In the genomic region with DNA sequence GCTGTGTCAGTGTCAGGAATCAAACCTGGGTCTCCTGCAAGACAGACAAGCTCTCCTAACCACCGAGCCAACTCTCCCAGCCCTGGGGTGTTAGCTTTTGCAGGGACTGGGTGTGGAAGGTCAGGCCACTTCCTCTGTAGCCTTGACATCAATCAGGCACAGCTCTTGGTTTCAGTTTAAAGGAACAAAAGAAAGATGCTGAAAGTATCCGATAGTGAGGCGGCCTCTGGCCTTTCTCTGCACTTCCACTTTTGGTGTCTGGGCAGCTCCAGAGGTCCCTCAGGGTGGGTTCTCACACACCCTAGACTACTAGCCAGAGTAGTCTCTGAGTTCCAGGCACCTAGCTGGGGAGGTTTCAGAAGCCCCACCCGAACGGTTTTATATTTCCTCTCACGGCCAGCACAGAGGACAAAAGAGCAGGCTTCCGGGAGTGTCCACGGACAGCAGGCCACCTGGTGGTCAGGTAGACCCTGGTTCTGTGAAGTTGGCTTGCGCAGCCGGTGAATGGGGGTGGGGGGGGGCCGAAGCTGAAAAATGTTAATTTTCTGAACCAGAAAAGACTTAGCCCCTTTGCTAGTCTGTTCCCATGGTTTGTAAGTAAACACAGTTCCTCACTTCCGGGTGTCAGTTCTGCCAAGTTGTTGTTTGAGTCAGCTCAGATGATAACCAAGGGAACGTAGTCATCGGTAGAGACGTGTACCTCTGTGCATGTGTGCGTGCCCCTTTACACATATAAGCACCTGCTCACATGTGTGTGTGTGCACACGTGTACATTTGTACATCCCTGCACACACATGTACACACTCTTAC, we compare ENCODE assay signal across 7 mouse cellular contexts. TPM values are rescaled to one million over a fixed set of nuclear protein-coding genes. Genes with fewer than 3 reads are reported as not detected.
A peak's percentile ranks its signal among the peaks of the same experiment; 100 is the strongest.
DNase-seq lines count a peak whose midpoint lies in the region; ATAC-seq and TF ChIP-seq lines count a peak whose summit lies in the region.

No protein-coding gene starts in this region.

- DNase-seq in 416B (ENCODE audit: low read depth) (peak; percentile 73), ES-E14 (ENCODE audit: low read depth, low spot score) (no peak)
- no peak for DNase-seq in liver, embryonic 14.5 days (ENCODE audit: low read depth in 3 of 3, low spot score in 3 of 3)
- DNase-seq in frontal cortex, postnatal 14 days (ENCODE audit: low spot score in 2 of 2): no peak
- DNase-seq in embryo, embryonic 11 days: no peak

- WGBS in heart, embryonic 15.5 days: 50% methylated on average over 17 of the region's 17 CpGs
- WGBS in liver, embryonic 14.5 days (ENCODE audit: insufficient replicate concordance): 36% methylated on average over 17 of the region's 17 CpGs
- WGBS in stomach, embryonic 15.5 days: 36% methylated on average over 17 of the region's 17 CpGs

- no peak overlapping the region for H3K9ac ChIP-seq in ES-E14 (ENCODE audit: insufficient read depth, low read depth, low read length, poor library complexity, severe bottlenecking)
- H3K9ac ChIP-seq in heart, embryonic 15.5 days: no peak overlapping the region
- no peak overlapping the region for H3K9ac ChIP-seq in liver, embryonic 14.5 days (replicated peaks)
- no peak overlapping the region for H3K9ac ChIP-seq in stomach, embryonic 15.5 days

- H3K4me3 ChIP-seq in ES-E14 (ENCODE audit: insufficient read depth in 1 of 2, low read depth in 1 of 2, low read length in 2 of 2, poor library complexity in 1 of 2, severe bottlenecking in 1 of 2): no peak overlapping the region
- H3K4me3 ChIP-seq in heart, embryonic 15.5 days: no peak overlapping the region
- no peak overlapping the region for H3K4me3 ChIP-seq in liver, embryonic 14.5 days (ENCODE audit: insufficient read depth in 1 of 2, low read depth in 2 of 2, low read length in 2 of 2)
- no peak overlapping the region for H3K4me3 ChIP-seq in stomach, embryonic 15.5 days (replicated peaks)

- peaks cover 3 to 47% of the 10 kb centered on the region in 2 experiments; a peak in 3 of 4 replicates for H3K4me1 ChIP-seq in ES-E14 (ENCODE audit: control insufficient read depth in 2 of 2, insufficient read depth in 2 of 2, low read length in 2 of 2, poor library complexity in 1 of 2)
- H3K4me1 ChIP-seq in heart, embryonic 15.5 days (replicated peaks): peaks cover 17% of the 10 kb centered on the region
- peaks cover 24 to 40% of the 10 kb centered on the region in 2 experiments for H3K4me1 ChIP-seq in liver, embryonic 14.5 days (replicated peaks; ENCODE audit: control insufficient read depth in 2 of 2, insufficient read depth in 2 of 2, low read length in 1 of 2)
- H3K4me1 ChIP-seq in stomach, embryonic 15.5 days: peaks cover 34% of the 10 kb centered on the region

- peaks cover 6% of the 10 kb centered on the region; the same call in 1 of the 2 replicates for H3K36me3 ChIP-seq in ES-E14 (ENCODE audit: control insufficient read depth, insufficient read depth, low read length, poor library complexity, severe bottlenecking)
- H3K36me3 ChIP-seq in heart, embryonic 15.5 days: no peaks in the 10 kb centered on the region
- H3K36me3 ChIP-seq in liver, embryonic 14.5 days (replicated peaks; ENCODE audit: control insufficient read depth, insufficient read depth, low read depth): no peaks in the 10 kb centered on the region; the same call in 1 of the 2 replicates
- H3K36me3 ChIP-seq in stomach, embryonic 15.5 days: 0 out of 2 replicates have a peak, but pooled peaks cover 3% of the 10 kb centered on the region

- no peak for ATAC-seq in heart, embryonic 15.5 days (replicated peaks; ENCODE audit: insufficient number of reproducible peaks, insufficient read depth, low FRiP score, low read depth)
- no peak for ATAC-seq in liver, embryonic 14.5 days (ENCODE audit: insufficient read depth)
- ATAC-seq in stomach, embryonic 15.5 days (ENCODE audit: insufficient read depth, low FRiP score, low read depth): no peak

- peak; percentile 17; the same call in 1 of the 2 replicates for TF ChIP-seq CTCF in liver, embryonic 14.5 days (IDR thresholded peaks at IDR 0.05; ENCODE audit: low read depth)

- no peak for TF ChIP-seq EP300 in liver, embryonic 14.5 days (IDR thresholded peaks at IDR 0.05; ENCODE audit: low read depth)

- H3K27ac ChIP-seq in ES-E14 (ENCODE audit: insufficient read depth, low read depth, low read length, poor library complexity, severe bottlenecking): 0 out of 2 replicates have a peak overlapping the region, but pooled peaks have one; percentile 5
- H3K27ac ChIP-seq in heart, embryonic 15.5 days: peak overlapping the region; percentile 57
- H3K27ac ChIP-seq in liver, embryonic 14.5 days: no peak overlapping the region
- H3K27ac ChIP-seq in stomach, embryonic 15.5 days: peak overlapping the region; percentile 77

- H3K9me3 ChIP-seq in ES-E14 (ENCODE audit: control insufficient read depth, insufficient read depth, low read depth, low read length): no peaks in the 10 kb centered on the region
- no peaks in the 10 kb centered on the region for H3K9me3 ChIP-seq in heart, embryonic 15.5 days (replicated peaks)
- H3K9me3 ChIP-seq in liver, embryonic 14.5 days (ENCODE audit: control insufficient read depth, low read length): no peaks in the 10 kb centered on the region
- no peaks in the 10 kb centered on the region for H3K9me3 ChIP-seq in stomach, embryonic 15.5 days

- peak overlapping the region; percentile 31 for H3K4me2 ChIP-seq in heart, embryonic 15.5 days
- peak overlapping the region; percentile 1; the same call in 1 of the 2 replicates for H3K4me2 ChIP-seq in liver, embryonic 14.5 days (ENCODE audit: low read depth)
- H3K4me2 ChIP-seq in stomach, embryonic 15.5 days: peak overlapping the region; percentile 41

- in situ Hi-C loops in ES-E14 (cut with MboI; ENCODE audit: low sequenced_read_pairs in 2 of 2, unreplicated experiment in 2 of 2): no loop called here

- no peaks in the 10 kb centered on the region for H3K27me3 ChIP-seq in heart, embryonic 15.5 days
- no peaks in the 10 kb centered on the region for H3K27me3 ChIP-seq in liver, embryonic 14.5 days (ENCODE audit: control insufficient read depth, insufficient read depth, low read length)
- H3K27me3 ChIP-seq in stomach, embryonic 15.5 days (replicated peaks): no peaks in the 10 kb centered on the region

TF ChIP-seq in ES-E14, 5 proteins besides CTCF, POLR2A, EP300 and RAD21:
- no peak for TF ChIP-seq MAFK (IDR thresholded peaks at IDR 0.05; ENCODE audit: insufficient read depth, low read depth, low read length)
- TF ChIP-seq ZNF384 (IDR thresholded peaks at IDR 0.05; ENCODE audit: low read depth, low read length): no peak
- TF ChIP-seq ZC3H11A (IDR thresholded peaks at IDR 0.05; ENCODE audit: borderline replicate concordance, low read depth, low read length): no peak
- TF ChIP-seq CHD2 (IDR thresholded peaks at IDR 0.05; ENCODE audit: low read depth, low read length): no peak
- TF ChIP-seq HCFC1 (IDR thresholded peaks at IDR 0.05; ENCODE audit: borderline replicate concordance, insufficient read depth, low read length): no peak

RNA-seq across cellular contexts. Expression of a gene that starts 25.5 kb away (rescaled TPM):
- total RNA-seq in ES-E14 (2012; rRNA removed): 24.5 and 26.3 TPM in 2 replicates
- polyA plus RNA-seq in heart, embryonic 15.5 days (2015; fragmentation: Nextera tagmentation; extraction: Ambion mirVana): 9.4 and 16.3 TPM in 2 replicates
- 9.8 and 10.4 TPM in 2 replicates for polyA plus RNA-seq in liver, embryonic 14.5 days (2012; rRNA removed)
- polyA plus RNA-seq in liver, embryonic 14.5 days (2014; fragmentation: Nextera tagmentation; extraction: Ambion mirVana): 6.7 and 10.6 TPM in 2 replicates
- 31.8 and 32.1 TPM in 2 replicates for polyA plus RNA-seq in stomach, embryonic 15.5 days (2015; fragmentation: Nextera tagmentation; extraction: Ambion mirVana)
